Mouse (Mus musculus) heart, adult 2 months (tissue): ENCODE results near the gene Fgl2. TPM values are rescaled to one million over a fixed set of nuclear protein-coding genes. Genes with fewer than 3 reads are reported as not detected.
A peak's percentile ranks its signal among the peaks of the same experiment; 100 is the strongest.

Experiments
- DNase-seq, 2 experiments: peaks; one replicate each; pipeline ENCODE4 v3.0.0; 2021
- H3K27ac ChIP-seq: fragments of 200-600 bp; 2 replicates; pipeline ENCODE4 v1.8.1; 2022
- H3K27me3 ChIP-seq: fragments of 200-500 bp; 2 replicates; pipeline ENCODE4 v1.6.1; 2012; ENCODE audit warnings: mild to moderate bottlenecking, low read length, inconsistent platforms, mixed read lengths; ENCODE audit not compliant: control insufficient read depth, insufficient read depth
- H3K36me3 ChIP-seq: fragments of 200-500 bp; 2 replicates; pipeline ENCODE4 v1.6.1; 2012; ENCODE audit warnings: low read length, inconsistent platforms; ENCODE audit not compliant: control insufficient read depth, insufficient read depth
- H3K4me1 ChIP-seq: fragments of 200-500 bp; 2 replicates; pipeline ENCODE4 v1.6.1; 2011; ENCODE audit warnings: low read length; ENCODE audit not compliant: control insufficient read depth, insufficient read depth
- H3K4me3 ChIP-seq: fragments of 200-600 bp; 2 replicates; pipeline ENCODE4 v1.8.1; 2022
- H3K79me2 ChIP-seq: fragments of 200-500 bp; replicated peaks from 2 replicates; pipeline ENCODE4 v1.6.1; 2012; ENCODE audit warnings: mild to moderate bottlenecking, inconsistent platforms, low read length, moderate library complexity, mixed read lengths; ENCODE audit not compliant: control insufficient read depth, insufficient read depth
- H3K9ac ChIP-seq: fragments of 200-500 bp; 2 replicates; pipeline ENCODE4 v1.6.1; 2012; ENCODE audit warnings: low read depth, mild to moderate bottlenecking, control low read depth, inconsistent platforms, low read length, mixed read lengths
- CTCF ChIP-seq: fragments of 200-600 bp; IDR thresholded peaks from 2 replicates; pipeline ENCODE4 v1.8.1; 2022; ENCODE audit warnings: antibody characterized with exemption, mild to moderate bottlenecking, moderate library complexity
- EP300 ChIP-seq: fragments of 200-500 bp; IDR thresholded peaks from 2 replicates; pipeline ENCODE4 v1.6.1; 2011; ENCODE audit warnings: low read depth, low read length, control low read depth; ENCODE audit not compliant: insufficient read depth
- POLR2A ChIP-seq: fragments of 200-500 bp; IDR thresholded peaks from 2 replicates; pipeline ENCODE4 v1.6.1; 2011; ENCODE audit warnings: mild to moderate bottlenecking, low read depth, low read length, control low read depth; ENCODE audit not compliant: insufficient read depth
- WGBS: fragments of 180-500 bp; shearing (Covaris S2); methylation state at CpG from one replicate; pipeline ENCODE4 v1.1.7; 2018; 5-methylcytosine and 5-hydroxymethylcytosine counted together
- intact Hi-C: fragments of 180-260 bp; cut with DNase I; formaldehyde crosslinking; loops from one replicate; pipeline ENCODE4 v1.15.1; 2025
- long read RNA-seq: library from polyadenylated mRNA; stranded (forward); transcript quantifications from one replicate; pipeline ENCODE4 v2.0.0, GENCODE M21; 2021
- polyA plus RNA-seq: library from polyadenylated mRNA; depleted of rRNA; stranded (reverse); fragments of >200 nt; gene quantifications from 2 replicates; pipeline ENCODE4 v1.2.3, GENCODE M21; 2012; rRNA removed
- total RNA-seq, 2 experiments: library from RNA; stranded (reverse); gene quantifications; 2 replicates each; pipeline ENCODE4 v1.2.3; 2021

The Fgl2 gene
- 10 to 100 TPM; 26.3 to 27.2 TPM for total RNA-seq
- polyA plus RNA-seq = 16.9 and 27.0 TPM in 2 replicates
- long read RNA-seq, transcript Fgl2-201 (2 exons, 3,788 nt) = major isoform, 19 of 24 reads
- long read RNA-seq, partial matches to known transcripts = 0 of 24 reads
- long read RNA-seq, other reads (novel, unspliced or antisense) = 5 of 24 reads

- intact Hi-C loops = loop anchor here (2.0 kb wide), 1 partner anchor 44 kb away; no protein-coding TSS in a partner anchor
- no peak for TF ChIP-seq CTCF
- TF ChIP-seq POLR2A = peak; percentile 86
- H3K79me2 ChIP-seq = no peaks in the 10 kb centered on the region
- H3K4me3 ChIP-seq = peak within 1 kb of the TSS; percentile 62
- 4% methylated on average over 31 of the region's 31 CpGs for WGBS
- H3K27ac ChIP-seq = peak within 1 kb of the TSS; percentile 74
- H3K4me1 ChIP-seq = no peaks in the 10 kb centered on the region; the same call in 1 of the 2 replicates
- H3K36me3 ChIP-seq = no peaks in the 10 kb centered on the region
- H3K9ac ChIP-seq = peak within 1 kb of the TSS; percentile 80
- H3K27me3 ChIP-seq = no peaks in the 10 kb centered on the region
- peak; percentile 76 to 77 for DNase-seq
Measured at GRCm38 (mm10) chr5:21372493-21373179, at the start of gene Fgl2. Gene Fgl2 (plus strand): TSS chr5:21372642.

- H3K9ac ChIP-seq = no peak overlapping the region
- H3K4me1 ChIP-seq = peaks cover 11% of the 10 kb centered on the region
- peak; percentile 70 to 75 for DNase-seq
- no peaks in the 10 kb centered on the region for H3K27me3 ChIP-seq
- TF ChIP-seq CTCF (peak; percentile 85), POLR2A (no peak), EP300 (peak; percentile 61; the same call in 1 of the 2 replicates)
- peak overlapping the region; percentile 33 for H3K27ac ChIP-seq
- WGBS = 13% methylated on average over 1 of the region's 1 CpGs
- intact Hi-C loops = loop anchor here (2.0 to 5.0 kb wide), 3 partner anchors 44 to 261 kb away; no protein-coding TSS in a partner anchor
- H3K4me3 ChIP-seq = no peak overlapping the region
- H3K79me2 ChIP-seq = no peaks in the 10 kb centered on the region
- peaks cover 9% of the 10 kb centered on the region for H3K36me3 ChIP-seq
Measured at GRCm38 (mm10) chr5:21326494-21326893, 45.9 kb upstream of the Fgl2 start.

- peaks cover 18% of the 10 kb centered on the region for H3K4me1 ChIP-seq
- no peak overlapping the region for H3K4me3 ChIP-seq
- intact Hi-C loops = loop anchor here (2.0 to 5.0 kb wide), 3 partner anchors 44 to 259 kb away; partner anchors contain the start of gene Fgl2
- peak overlapping the region; percentile 89 for H3K27ac ChIP-seq
- DNase-seq = no peak
- no peaks in the 10 kb centered on the region for H3K79me2 ChIP-seq
- WGBS = 19% methylated on average over 1 of the region's 1 CpGs
- no peak overlapping the region for H3K9ac ChIP-seq
- H3K36me3 ChIP-seq = peaks cover 15% of the 10 kb centered on the region
- TF ChIP-seq EP300 (no peak), POLR2A (no peak), CTCF (no peak)
- H3K27me3 ChIP-seq = no peaks in the 10 kb centered on the region
Measured at GRCm38 (mm10) chr5:21328560-21328959, 43.9 kb upstream of the Fgl2 start.

GRCm38 (mm10) chr5:21329672-21330665 lies 42.5 kb upstream of the Fgl2 start:
- intact Hi-C loops = loop anchor here (2.0 to 5.0 kb wide), 3 partner anchors 43 to 257 kb away; partner anchors contain the start of gene Fgl2
- peak in 1 of 2 experiments; percentile 51 for DNase-seq
- peaks cover 18% of the 10 kb centered on the region for H3K4me1 ChIP-seq
- 49% methylated on average over 11 of the region's 11 CpGs for WGBS
- H3K27me3 ChIP-seq = no peaks in the 10 kb centered on the region
- peak; percentile 62; the same call in 1 of the 2 replicates for TF ChIP-seq EP300
- TF ChIP-seq POLR2A = peak; percentile 50; the same call in 1 of the 2 replicates
- TF ChIP-seq CTCF = no peak
- peaks cover 15% of the 10 kb centered on the region for H3K36me3 ChIP-seq
- no peaks in the 10 kb centered on the region for H3K79me2 ChIP-seq
- H3K27ac ChIP-seq = peak overlapping the region; percentile 89
- peak overlapping the region; percentile 22; the same call in 1 of the 2 replicates for H3K4me3 ChIP-seq
- peak overlapping the region; percentile 45 for H3K9ac ChIP-seq

GRCm38 (mm10) chr5:21331656-21332055 lies 40.8 kb upstream of the Fgl2 start:
- TF ChIP-seq EP300 (no peak), POLR2A (no peak), CTCF (no peak)
- DNase-seq = peak in 1 of 2 experiments; percentile 22
- Histone ChIP-seq H3K4me3 (no peak overlapping the region), H3K36me3 (peaks cover 12% of the 10 kb centered on the region), H3K79me2 (no peaks in the 10 kb centered on the region), H3K27me3 (no peaks in the 10 kb centered on the region), H3K9ac (no peak overlapping the region), H3K4me1 (peaks cover 14% of the 10 kb centered on the region), H3K27ac (peak overlapping the region; percentile 89)
- WGBS = 7% methylated on average over 5 of the region's 5 CpGs
- intact Hi-C loops = no loop called here
